Mouse (Mus musculus) liver, embryonic 15.5 days (tissue): ENCODE results near the gene Tmem179b. TPM values are rescaled to one million over a fixed set of nuclear protein-coding genes. Genes with fewer than 3 reads are reported as not detected.
"Not testable (repeated sequence)": the region's sequence is repeated elsewhere in the genome, so short reads cannot be mapped to it uniquely, and the experiment has no call there.

Experiments used
- ATAC-seq: fragments of 200-750 bp; cut with Nextera tagmentation; 2 replicates; pipeline ENCODE4 v1.8.0; 2017; ENCODE audit warnings: moderate number of reproducible peaks, mild to moderate bottlenecking, moderate library complexity; ENCODE audit not compliant: insufficient read depth
- H3K27ac ChIP-seq: fragments of 300-500 bp; sonication (generic); replicated peaks from 2 replicates; pipeline ENCODE4 v1.5.1; 2015; ENCODE audit warnings: mild to moderate bottlenecking, inconsistent platforms
- H3K27me3 ChIP-seq: fragments of 300-500 bp; sonication (generic); 2 replicates; pipeline ENCODE4 v1.6.1; 2015; ENCODE audit warnings: mild to moderate bottlenecking, inconsistent platforms
- H3K36me3 ChIP-seq: fragments of 300-500 bp; sonication (generic); replicated peaks from 2 replicates; pipeline ENCODE4 v1.6.1; 2015; ENCODE audit warnings: moderate library complexity, mild to moderate bottlenecking, inconsistent platforms
- H3K4me1 ChIP-seq: fragments of 300-500 bp; sonication (generic); replicated peaks from 2 replicates; pipeline ENCODE4 v1.6.1; 2015; ENCODE audit warnings: inconsistent platforms
- H3K4me2 ChIP-seq: fragments of 300-500 bp; sonication (generic); 2 replicates; pipeline ENCODE4 v1.6.1; 2015; ENCODE audit warnings: moderate library complexity, mild to moderate bottlenecking, inconsistent platforms
- H3K4me3 ChIP-seq: fragments of 300-500 bp; sonication (generic); replicated peaks from 2 replicates; pipeline ENCODE4 v1.5.1; 2015; ENCODE audit warnings: mild to moderate bottlenecking, inconsistent platforms
- H3K9ac ChIP-seq: fragments of 300-500 bp; sonication (generic); 2 replicates; pipeline ENCODE4 v1.6.1; 2015; ENCODE audit warnings: moderate library complexity, mild to moderate bottlenecking, inconsistent platforms
- H3K9me3 ChIP-seq: fragments of 300-500 bp; sonication (generic); replicated peaks from 2 replicates; pipeline ENCODE4 v1.6.1; 2016; ENCODE audit warnings: inconsistent platforms
- WGBS: fragments of 180-500 bp; shearing (Covaris S2); methylation state at CpG from one replicate; pipeline ENCODE4 v1.1.7; 2015; ENCODE audit warnings: mixed read lengths; ENCODE audit not compliant: insufficient replicate concordance; 5-methylcytosine and 5-hydroxymethylcytosine counted together
- polyA plus RNA-seq: library from polyadenylated mRNA; unstranded; fragments of >200 nt; fragmentation: Nextera tagmentation; extraction: Ambion mirVana; gene quantifications from 2 replicates; pipeline ENCODE4 v1.2.1, GENCODE M21; 2015

Gene Tmem179b
- polyA plus RNA-seq, 1 experiment from 2014 or later, result 96.9 TPM

DNA sequence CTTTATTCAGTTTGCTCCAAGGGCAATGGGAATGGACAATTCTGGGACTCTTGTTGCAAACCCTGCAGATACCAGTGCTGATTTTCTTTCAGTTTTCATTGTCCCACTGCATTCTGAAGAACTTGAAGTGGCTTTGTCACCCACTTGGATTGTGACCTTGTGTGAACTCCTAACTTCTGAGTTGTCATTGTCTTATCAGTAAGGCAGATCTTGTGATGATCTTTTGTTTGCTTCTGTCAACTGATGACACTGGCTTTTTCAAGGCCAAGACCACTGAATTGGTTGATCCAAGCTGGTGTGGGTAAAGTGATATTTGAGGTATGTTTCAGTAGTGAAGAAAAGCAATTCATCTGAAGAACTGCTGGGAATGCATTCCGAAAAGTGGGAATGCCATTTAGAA is 28.9 kb downstream of the Tmem179b start:
- Histone ChIP-seq H3K4me3 (no peak overlapping the region), H3K9ac (no peak overlapping the region), H3K27me3 (no peaks in the 10 kb centered on the region), H3K27ac (no peak overlapping the region), H3K4me1 (peaks cover 23% of the 10 kb centered on the region), H3K9me3 (no peaks in the 10 kb centered on the region), H3K4me2 (no peak overlapping the region), H3K36me3 (peaks cover 81% of the 10 kb centered on the region)
- WGBS, result 83% methylated on average over 1 of the region's 1 CpGs
- ATAC-seq, result no peak

DNA sequence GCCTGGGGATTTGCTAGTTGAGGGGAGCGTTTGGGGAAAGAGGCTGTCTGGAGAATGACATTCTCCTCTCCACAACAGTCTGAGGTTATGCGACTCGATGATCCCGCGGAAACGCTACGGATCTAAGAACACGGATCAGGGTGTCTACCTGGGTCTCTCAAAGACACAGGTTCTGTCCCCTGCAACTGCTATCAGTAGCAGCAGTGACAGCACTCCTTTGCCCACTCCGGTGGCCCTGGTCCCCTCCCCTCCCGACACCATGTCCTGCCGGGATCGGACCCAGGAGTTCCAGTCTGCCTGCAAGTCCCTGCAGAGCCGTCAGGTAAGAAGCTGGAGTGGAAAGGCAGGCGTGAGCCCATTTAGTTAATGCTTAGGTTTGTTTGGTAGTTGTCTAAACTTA is 32.1 kb downstream of the Tmem179b start:
- Histone ChIP-seq H3K27me3 (no peaks in the 10 kb centered on the region), H3K36me3 (peaks cover 79% of the 10 kb centered on the region), H3K4me3 (peak overlapping the region; percentile 88), H3K4me1 (peaks cover 25% of the 10 kb centered on the region), H3K27ac (peak overlapping the region; percentile 95), H3K9me3 (no peaks in the 10 kb centered on the region), H3K4me2 (peak overlapping the region; percentile 83), H3K9ac (peak overlapping the region; percentile 94)
- no peak for ATAC-seq
- WGBS, result 11% methylated on average over 14 of the region's 14 CpGs

DNA sequence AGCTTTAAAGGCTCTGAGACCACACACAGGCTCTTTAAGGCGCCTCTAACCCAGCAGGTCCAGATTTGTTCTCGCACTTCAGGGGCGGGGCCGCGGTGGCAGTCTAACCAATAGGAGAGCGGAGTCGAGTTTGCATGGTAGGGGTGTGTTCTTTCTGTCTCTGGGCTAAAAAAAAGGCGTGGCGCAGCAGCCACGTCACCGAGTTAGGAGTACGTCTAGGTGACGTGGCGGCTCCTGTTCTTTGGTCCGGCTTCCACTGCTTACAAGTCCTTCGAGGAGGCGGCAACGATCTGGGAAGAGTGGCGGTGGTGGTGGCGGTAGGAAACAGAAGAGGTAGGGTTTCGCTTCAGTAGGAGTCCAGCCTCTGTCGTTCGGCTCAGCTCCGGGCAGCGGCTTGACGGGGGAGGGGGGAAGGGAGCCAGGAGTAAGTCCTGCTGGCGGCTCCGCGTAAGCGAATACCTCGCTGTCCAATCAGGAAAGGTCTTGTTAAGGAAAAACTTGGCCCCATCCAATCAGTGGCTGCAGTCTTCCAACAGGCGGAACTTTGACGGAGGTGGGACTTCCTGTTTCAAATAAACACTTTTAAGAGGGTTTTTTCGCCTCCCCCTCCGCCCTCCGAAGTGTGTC is 32.9 kb downstream of the Tmem179b start, which contains the start of gene Stx5a:
TSS of gene Stx5a (plus strand) at position 171 of the 627 bp plus-strand sequence.
- Histone ChIP-seq H3K27ac (peak within 1 kb of the TSS; percentile 95), H3K9me3 (no peaks in the 10 kb centered on the region), H3K4me3 (peak within 1 kb of the TSS; percentile 88), H3K4me1 (peaks cover 32% of the 10 kb centered on the region), H3K27me3 (no peaks in the 10 kb centered on the region), H3K36me3 (peaks cover 71% of the 10 kb centered on the region), H3K9ac (peak within 1 kb of the TSS; percentile 94), H3K4me2 (peak within 1 kb of the TSS; percentile 83)
- ATAC-seq, result peak; percentile 97
- under 1% methylated on average over 36 of the region's 36 CpGs for WGBS

DNA sequence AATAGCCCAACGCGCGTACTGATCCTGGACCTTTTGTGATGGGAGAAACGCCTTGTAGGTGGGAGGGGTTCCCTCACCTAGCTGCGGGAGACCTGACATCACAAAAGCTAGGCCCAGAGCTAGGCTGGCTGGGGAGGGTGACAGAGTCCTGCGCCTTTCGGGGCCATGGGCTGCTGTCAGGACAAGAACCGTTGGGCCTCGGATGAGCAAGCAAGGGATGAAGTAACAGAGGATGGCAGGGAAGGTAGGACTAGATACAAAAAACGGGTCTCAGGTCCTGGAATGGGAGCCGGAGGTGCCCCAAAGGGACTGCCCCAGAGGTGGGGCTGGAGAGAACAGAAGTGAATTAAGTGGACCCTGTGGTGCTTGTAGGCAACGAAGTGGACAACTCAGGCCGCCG is 33.7 kb downstream of the Tmem179b start, which contains the start of gene 1700092M07Rik:
TSS of gene 1700092M07Rik (plus strand) at position 116 of the 400 bp plus-strand sequence.
- 72% methylated on average over 14 of the region's 14 CpGs for WGBS
- peaks cover 63% of the 10 kb centered on the region for H3K36me3 ChIP-seq
- H3K4me2 ChIP-seq, result peak within 1 kb of the TSS; percentile 83
- no peaks in the 10 kb centered on the region for H3K9me3 ChIP-seq
- no peaks in the 10 kb centered on the region for H3K27me3 ChIP-seq
- H3K4me1 ChIP-seq, result peaks cover 32% of the 10 kb centered on the region
- ATAC-seq, result no peak
- peak within 1 kb of the TSS; percentile 95 for H3K27ac ChIP-seq
- H3K4me3 ChIP-seq, result peak within 1 kb of the TSS; percentile 88
- peak within 1 kb of the TSS; percentile 94 for H3K9ac ChIP-seq

DNA sequence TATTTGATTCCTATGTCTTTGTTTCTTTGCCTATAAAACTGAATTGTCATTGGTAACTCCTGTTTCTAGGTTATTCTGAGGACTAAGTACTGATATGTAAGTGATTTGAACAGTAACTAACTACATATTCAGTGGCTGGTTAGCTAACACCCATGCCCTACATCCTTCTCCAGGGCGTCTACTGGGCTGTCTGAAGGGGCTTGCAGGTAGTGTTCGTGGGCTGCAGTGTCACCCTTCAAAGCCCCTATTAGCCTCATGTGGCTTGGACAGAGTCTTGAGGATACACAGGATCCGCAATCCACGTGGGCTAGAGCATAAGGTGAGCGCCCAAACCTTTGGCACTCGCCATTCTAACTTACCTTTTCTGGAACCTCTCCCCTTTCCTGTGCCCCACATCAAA is 34.6 kb downstream of the Tmem179b start:
- no peaks in the 10 kb centered on the region for H3K9me3 ChIP-seq
- 76% methylated on average over 6 of the region's 6 CpGs for WGBS
- H3K27ac ChIP-seq, result no peak overlapping the region
- H3K27me3 ChIP-seq, result no peaks in the 10 kb centered on the region
- H3K4me3 ChIP-seq, result no peak overlapping the region
- H3K9ac ChIP-seq, result no peak overlapping the region
- no peak for ATAC-seq
- H3K4me2 ChIP-seq, result no peak overlapping the region
- H3K36me3 ChIP-seq, result peaks cover 54% of the 10 kb centered on the region
- peaks cover 40% of the 10 kb centered on the region for H3K4me1 ChIP-seq

DNA sequence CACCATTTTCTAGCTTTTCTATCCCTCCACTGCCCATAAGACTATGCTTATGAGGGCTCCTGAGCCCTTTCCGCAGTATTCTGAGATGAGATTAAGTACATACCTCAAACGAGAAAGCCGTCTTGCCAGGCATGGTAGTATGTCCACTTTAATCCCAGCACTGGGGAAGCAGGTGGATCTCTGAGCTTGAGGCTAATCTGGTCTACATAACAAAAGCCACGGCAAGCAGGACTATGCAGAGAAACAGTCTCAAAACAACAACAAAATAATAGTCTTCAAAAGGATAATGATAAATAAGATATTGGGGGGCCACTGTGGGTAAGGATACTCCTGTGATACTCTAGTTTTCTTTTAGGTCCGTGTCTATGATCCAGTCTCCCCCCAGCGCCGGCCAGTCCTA is 35.4 kb downstream of the Tmem179b start:
- H3K4me2 ChIP-seq, result no peak overlapping the region
- no peak overlapping the region for H3K27ac ChIP-seq
- 77% methylated on average over 7 of the region's 7 CpGs for WGBS
- peaks cover 42% of the 10 kb centered on the region for H3K4me1 ChIP-seq
- H3K4me3 ChIP-seq, result no peak overlapping the region
- no peak for ATAC-seq
- H3K9ac ChIP-seq, result no peak overlapping the region
- H3K9me3 ChIP-seq, result no peaks in the 10 kb centered on the region
- no peaks in the 10 kb centered on the region for H3K27me3 ChIP-seq
- H3K36me3 ChIP-seq, result peaks cover 47% of the 10 kb centered on the region

DNA sequence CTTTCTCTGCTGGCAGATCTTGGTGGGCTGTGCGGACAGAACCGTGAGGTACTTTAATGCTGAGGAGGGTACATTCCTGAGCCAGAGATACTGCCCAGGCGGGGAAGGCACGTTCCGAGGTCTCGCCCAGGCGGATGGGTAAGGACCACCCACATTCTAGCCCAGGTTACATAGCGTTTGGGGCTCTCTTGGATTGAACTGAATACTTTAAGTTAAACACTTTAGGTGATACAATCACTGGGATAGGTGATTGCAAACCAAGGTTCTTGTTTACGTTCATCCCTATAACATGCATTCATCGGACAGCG is 38.2 kb downstream of the Tmem179b start:
- ATAC-seq, result peak; percentile 13; the same call in 1 of the 2 replicates
- H3K4me2 ChIP-seq, result peak overlapping the region; percentile 84
- peak overlapping the region; percentile 80 for H3K4me3 ChIP-seq
- no peaks in the 10 kb centered on the region for H3K9me3 ChIP-seq
- WGBS, result 2% methylated on average over 11 of the region's 11 CpGs
- peaks cover 6% of the 10 kb centered on the region for H3K27me3 ChIP-seq
- peak overlapping the region; percentile 77 for H3K27ac ChIP-seq
- H3K9ac ChIP-seq, result peak overlapping the region; percentile 70
- H3K36me3 ChIP-seq, result peaks cover 37% of the 10 kb centered on the region
- H3K4me1 ChIP-seq, result peaks cover 26% of the 10 kb centered on the region

DNA sequence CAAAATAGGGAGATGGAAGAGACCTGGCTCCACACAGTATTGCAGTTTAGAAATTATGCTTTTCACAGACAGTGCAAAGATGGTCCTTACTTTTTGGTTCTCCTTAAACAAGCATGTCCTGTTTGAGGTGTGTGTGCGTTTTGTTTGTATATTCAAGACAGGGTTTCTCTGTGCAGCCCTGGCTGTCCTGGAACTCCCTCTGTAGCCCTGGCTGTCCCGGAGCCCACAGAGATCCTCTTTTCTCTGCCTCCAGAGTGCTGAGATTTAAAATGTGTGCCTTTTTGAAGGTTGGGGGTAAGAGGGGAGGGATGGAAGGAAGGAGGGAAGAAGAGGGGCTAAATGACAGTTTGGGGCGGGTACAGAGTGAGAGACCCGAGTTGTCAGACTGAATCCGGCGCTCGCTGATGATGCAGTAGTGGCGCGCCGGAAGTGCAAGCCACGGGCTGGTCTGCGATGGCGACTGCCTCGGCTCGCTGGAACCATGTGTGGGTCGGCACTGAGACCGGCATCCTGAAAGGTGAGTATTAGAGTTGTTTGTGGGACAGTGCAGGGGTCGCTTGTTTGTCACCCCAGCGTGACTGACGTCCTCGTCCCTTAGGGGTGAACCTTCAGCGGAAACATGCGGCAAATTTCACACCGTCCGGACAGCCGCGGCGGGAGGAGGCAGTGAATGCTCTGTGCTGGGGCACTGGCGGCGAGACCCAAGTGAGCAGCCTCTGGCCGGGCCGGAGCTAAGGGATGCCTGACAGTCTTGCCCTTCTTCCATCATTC is 38.7 kb downstream of the Tmem179b start, which contains the start of gene Wdr74:
TSS of gene Wdr74 (plus strand) at position 439 of the 771 bp plus-strand sequence.
- Histone ChIP-seq H3K9ac (peak within 1 kb of the TSS; percentile 70), H3K4me1 (peaks cover 21% of the 10 kb centered on the region), H3K9me3 (no peaks in the 10 kb centered on the region), H3K4me3 (peak within 1 kb of the TSS; percentile 80), H3K27me3 (peaks cover 6% of the 10 kb centered on the region), H3K36me3 (peaks cover 32% of the 10 kb centered on the region), H3K27ac (peak within 1 kb of the TSS; percentile 77), H3K4me2 (peak within 1 kb of the TSS; percentile 84)
- WGBS, result under 1% methylated on average over 32 of the region's 32 CpGs
- ATAC-seq, result peak; percentile 87

DNA sequence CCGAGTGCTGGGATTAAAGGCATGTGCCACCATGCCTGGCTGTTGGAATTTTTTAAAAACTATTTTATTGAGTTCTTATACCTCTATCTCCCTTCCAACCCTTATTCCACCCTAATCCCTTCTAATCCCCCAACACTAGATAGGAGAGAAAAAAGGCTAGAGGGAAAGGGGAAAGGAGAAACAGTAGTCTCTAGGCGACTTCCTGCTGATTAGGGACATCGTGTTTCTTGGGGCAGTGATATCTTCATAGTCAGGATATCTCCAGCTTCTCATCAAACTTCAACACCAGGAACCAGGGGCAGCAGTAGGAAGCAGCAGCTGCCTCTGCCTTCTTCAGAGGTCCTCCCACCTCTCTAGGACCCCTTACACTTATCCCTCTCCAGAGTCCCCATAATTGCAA is 39.9 kb downstream of the Tmem179b start:
- Histone ChIP-seq H3K4me3 (no peak overlapping the region), H3K4me2 (no peak overlapping the region), H3K27me3 (peaks cover 6% of the 10 kb centered on the region), H3K9me3 (no peaks in the 10 kb centered on the region), H3K27ac (no peak overlapping the region), H3K4me1 (peaks cover 18% of the 10 kb centered on the region), H3K36me3 (peaks cover 20% of the 10 kb centered on the region), H3K9ac (no peak overlapping the region)
- no peak for ATAC-seq
- 33% methylated on average over 3 of the region's 3 CpGs for WGBS

DNA sequence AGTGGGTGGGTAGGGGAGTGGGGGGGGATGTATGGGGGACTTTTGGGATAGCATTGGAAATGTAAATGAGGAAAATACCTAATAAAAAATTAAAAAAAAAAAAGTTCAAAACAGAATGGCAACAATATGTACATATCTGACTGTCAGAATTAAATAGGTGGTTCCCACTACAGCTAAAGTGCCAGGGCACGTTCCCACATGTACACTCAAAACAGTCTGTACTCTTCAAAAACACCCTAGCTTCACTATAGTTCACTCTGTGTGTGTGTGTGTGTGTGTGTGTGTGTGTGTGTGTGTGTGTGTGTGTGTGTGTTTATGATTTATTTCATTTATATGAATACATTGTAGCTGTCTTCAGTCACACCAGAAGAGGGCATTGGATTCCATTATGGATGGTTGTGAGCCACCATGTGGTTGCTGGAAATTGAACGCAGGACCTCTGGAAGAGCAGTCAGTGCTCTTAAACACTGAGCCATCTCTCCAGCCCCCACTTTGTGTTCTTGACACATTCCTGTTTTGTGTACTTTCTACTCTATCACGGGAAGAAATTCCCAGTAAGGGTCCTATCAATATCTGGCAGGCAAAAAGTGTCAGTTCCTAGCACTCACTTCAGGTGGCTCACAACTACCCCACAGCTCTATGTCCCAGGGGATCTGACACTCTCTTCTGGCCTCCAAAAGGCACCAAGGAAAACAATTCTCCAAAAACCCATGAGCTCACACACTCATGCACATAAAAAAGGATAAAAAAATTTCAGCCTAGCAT is 45.8 kb downstream of the Tmem179b start:
- H3K27me3 ChIP-seq, ATAC-seq, H3K9ac ChIP-seq, H3K27ac ChIP-seq, H3K4me2 ChIP-seq, H3K4me3 ChIP-seq, H3K9me3 ChIP-seq: not testable (repeated sequence)
- H3K4me1 ChIP-seq, result peaks cover 28% of the 10 kb centered on the region
- 44% methylated on average over 3 of the region's 3 CpGs for WGBS
- H3K36me3 ChIP-seq, result peaks cover 32% of the 10 kb centered on the region
